Mouse (Mus musculus): ENCODE results near the gene Cxxc4.
A peak's percentile ranks its signal among the peaks of the same experiment; 100 is the strongest.

The Cxxc4 gene

DNA sequence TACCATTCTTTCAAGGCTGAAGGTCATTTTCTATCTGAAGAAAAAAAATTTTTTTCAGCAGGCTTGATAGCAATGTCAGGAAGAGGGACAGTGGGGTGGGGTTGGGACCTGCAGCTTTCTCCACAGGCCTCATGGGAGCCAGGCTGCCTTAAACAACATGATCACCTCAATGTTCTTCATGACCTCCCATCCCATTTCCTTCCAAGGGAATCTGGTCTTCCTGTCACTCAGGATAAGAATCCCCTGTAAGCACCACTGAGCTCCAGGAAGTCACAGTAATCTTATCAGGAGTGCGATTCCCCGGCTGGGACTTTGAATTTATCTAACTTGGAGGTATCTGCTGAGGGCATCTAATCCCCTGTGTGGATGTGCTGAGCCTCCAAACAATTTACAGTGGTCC is 17.9 kb downstream of the Cxxc4 start:
- no peak for DNase-seq

DNA sequence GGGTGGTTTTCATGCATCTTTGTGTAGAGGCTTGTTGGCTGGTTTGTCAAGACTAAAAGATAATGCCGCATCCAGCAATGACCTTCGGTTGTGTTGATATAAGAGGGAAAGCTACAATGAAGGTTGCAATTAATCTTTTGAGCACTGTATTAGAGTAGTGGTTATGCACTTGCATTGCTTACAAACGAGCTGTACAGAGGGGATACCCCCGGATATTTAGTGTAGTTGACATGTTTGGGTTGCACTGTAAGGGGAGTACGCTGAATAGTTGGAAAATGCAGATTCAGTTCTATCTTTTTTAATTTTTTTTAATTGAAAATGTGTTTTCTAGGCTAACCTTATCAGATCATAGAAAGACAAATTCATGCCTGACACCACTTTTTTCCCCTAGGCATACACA is 22.4 kb downstream of the Cxxc4 start:
- DNase-seq = no peak

DNA sequence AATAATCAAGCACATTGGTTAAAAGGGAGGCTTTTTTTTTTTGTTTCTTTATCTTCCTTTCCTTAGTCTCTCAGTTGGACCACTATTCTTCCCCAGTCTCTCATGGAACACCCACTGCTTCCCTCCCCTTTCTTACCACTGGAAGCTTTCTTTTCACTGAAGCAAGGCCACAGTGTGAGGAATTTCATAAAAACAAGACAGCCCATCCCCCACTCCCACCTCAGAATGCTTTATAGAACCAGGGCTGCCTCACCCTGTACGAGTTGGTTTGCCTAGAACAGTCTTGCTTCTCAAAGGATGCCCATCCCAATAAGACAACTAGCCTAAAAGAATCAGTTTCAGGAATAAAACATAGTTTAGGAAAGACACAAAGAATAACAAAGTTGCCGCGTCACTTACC is 23.0 kb downstream of the Cxxc4 start:
- DNase-seq = no peak

DNA sequence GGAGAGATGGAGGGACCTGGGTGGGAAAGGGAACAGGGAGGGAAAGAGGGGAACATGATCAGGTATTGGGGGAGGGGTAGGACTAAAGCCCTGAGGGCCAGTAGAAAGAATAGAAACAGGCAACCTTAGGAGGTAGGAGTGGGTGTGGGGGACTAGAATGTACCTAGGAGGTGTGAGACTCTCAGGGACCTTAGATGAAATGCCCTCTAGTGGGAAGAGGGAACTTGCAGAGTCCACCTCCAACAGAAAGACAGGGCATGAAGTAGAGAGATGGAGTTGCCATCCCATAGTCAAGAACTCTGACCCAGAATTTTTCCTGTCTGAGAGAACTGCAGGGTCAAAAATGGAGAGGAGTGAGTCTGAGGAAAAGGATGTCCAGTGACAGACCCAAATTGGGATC is 43.4 kb downstream of the Cxxc4 start:
- no peak for DNase-seq

DNA sequence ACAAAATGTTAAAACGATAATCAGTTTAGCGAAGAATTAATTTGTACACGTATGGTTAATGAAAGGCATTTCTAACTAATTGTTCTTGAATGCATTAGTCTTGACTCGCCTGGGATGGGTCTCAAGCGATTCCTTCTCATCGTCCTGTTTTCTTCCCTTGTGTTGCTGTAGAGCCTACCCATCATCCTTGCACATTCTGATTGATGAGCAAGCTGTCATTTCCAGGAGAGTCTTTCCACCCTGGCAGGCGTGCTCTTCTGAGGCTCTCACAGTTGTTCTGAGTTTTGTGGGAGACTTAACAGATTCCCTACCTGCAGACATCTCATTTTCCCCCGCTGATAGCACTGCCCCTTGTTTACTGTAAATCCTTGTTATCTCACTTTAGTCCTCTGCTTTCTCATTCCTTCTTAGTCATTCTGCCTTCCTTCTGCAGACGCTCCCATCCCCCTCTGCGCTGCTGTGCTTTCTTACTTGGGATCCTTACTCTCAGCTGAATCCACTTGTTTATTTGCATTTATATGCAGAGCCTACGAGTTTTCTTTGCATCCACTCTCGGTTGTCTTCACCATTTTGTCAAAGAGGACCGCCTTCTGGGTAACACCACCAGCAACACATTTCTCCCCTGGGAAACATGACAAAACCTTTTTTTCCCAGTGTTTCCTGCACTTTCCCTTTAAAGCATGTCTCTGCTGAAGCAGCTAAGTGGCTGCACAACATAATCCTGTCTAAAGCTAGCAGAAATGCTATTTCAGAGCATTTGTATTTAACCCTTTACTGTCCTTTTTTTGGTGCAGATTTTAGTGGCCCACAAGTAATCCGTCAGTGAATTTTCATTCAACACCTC is 45.5 kb downstream of the Cxxc4 start:
- no peak for DNase-seq

DNA sequence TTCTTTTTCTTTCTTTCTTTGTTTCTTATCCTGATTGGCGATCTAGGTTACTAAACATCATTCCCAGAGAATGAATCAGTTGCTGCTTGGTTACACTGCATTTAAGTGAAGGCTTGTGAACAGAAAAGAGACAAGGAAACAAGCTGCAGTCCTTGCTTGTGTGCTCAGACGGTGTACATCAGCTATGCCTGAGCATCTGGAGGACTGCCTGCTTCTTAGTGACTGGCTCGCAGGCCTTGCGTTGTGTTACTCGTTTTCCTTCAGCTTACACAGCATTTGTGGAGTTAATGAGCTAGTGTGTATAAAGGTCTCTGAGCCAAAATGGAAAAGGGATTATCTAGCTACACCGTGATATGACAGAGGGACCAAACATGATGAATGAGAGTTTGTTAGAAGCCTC is 58.9 kb downstream of the Cxxc4 start:
- no peak for DNase-seq

DNA sequence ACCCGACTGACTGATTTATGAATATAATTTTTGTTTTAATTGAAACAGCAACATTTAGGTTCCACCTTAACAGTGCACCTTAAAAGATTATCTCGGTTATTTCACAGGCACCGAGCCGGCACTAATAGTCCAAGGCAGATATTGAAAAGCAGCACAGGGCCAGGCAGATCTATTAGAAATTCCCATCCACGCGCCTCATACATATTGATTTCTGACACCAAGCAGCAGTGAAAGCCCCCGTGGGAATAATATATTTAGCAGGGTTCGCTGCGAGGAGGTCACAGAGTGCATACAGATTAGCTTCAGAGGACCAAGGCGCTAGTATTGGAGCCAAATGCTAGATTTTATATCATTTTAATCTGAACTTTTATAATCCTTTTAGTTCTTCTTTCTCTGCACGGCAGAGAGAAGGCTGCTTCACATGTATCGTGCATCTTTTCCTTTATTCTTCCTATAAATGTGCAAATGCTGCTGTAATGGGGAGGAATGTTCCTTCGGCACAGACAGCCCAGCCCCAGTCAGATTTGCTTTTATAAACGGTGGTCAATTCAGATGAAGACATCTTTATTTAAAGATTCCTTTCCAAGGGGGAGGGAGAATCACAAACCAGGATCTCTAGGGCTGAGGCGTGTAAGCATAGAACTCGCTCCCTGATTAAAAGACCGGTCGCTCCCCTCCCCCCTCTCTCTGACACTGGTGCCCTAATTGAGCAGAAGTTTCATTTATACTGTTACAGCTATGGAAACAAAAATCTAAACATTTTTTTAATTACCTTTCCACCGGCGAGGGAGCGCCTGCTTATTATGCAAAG is 66.6 kb downstream of the Cxxc4 start:
- peak; percentile 6 for DNase-seq

DNA sequence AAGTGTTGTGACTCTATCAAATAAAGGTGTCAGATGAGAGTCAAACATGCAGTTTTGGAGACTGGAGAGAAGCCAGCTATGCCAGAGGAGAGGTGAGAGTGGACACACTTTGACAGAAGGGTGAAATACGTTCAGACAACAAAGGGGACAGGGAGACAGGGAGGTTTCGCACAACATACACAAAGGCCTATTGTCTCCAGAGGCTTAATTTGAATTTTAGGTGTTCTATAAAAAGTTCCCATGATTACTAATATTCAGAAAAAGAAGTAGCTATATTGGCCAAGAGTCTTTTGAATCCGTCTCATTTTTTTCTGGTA is 67.2 kb downstream of the Cxxc4 start:
- DNase-seq = no peak

DNA sequence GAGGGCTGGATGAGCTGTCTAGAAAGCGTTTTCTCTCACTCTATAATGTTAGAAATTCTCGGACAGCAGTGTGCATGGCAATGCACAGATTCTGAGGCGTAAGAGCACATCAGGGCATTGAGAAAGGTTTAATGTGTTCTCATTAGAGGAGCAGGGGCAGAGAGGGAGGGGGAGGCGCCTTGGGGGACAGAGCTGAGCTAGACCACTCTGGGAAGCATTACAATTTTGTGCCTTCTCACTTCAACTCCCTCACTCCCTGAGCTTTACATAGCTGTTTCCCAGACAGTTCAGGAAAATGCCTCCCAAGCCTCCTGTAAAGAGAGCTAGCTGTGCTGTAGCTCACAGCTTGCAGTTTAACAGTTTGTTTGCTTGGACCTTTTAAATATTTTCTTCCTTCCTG is 70.2 kb downstream of the Cxxc4 start:
- DNase-seq = no peak

DNA sequence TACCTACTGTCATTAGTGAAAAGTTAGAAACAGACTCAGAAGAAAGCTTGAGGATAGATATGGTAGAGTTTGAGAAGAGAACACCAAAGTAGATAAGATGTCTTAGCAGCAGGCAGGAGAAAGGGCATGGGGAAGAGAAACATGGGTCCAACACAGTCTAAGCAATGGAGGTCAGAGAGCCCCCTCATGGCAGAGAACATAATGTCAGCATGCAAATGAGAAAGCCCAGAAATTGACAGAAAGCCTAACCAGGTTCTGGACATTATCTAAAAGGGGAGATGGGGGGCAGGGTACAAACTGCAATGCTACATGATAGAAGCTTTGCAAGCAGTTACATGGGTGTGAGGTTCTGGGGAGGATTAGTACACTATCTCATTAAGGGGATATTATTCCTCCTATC is 71.5 kb downstream of the Cxxc4 start:
- no peak for DNase-seq
